Mouse (Mus musculus): ENCODE results near the gene Cst6.

GRCm38 (mm10) chr19:5384715-5385114 is 35.3 kb upstream of the Cst6 start:
- TF ChIP-seq POLR2A (IDR thresholded peaks at IDR 0.05; ENCODE audit: borderline replicate concordance, low read depth, low read length): no peak
- TF ChIP-seq CTCF (IDR thresholded peaks at IDR 0.05; ENCODE audit: low read depth, low read length): no peak

Measured in bone marrow macrophage, adult 2 months (primary cell).